Mouse (Mus musculus) heart, adult 2 months (tissue): ENCODE data around the gene Dact3.

Source experiments
- CTCF ChIP-seq: fragments of 200-600 bp; IDR thresholded peaks from 2 replicates; pipeline ENCODE4 v1.8.1; 2022; ENCODE audit warnings: antibody characterized with exemption, mild to moderate bottlenecking, moderate library complexity
- EP300 ChIP-seq: fragments of 200-500 bp; IDR thresholded peaks from 2 replicates; pipeline ENCODE4 v1.6.1; 2011; ENCODE audit warnings: low read depth, low read length, control low read depth; ENCODE audit not compliant: insufficient read depth

DNA sequence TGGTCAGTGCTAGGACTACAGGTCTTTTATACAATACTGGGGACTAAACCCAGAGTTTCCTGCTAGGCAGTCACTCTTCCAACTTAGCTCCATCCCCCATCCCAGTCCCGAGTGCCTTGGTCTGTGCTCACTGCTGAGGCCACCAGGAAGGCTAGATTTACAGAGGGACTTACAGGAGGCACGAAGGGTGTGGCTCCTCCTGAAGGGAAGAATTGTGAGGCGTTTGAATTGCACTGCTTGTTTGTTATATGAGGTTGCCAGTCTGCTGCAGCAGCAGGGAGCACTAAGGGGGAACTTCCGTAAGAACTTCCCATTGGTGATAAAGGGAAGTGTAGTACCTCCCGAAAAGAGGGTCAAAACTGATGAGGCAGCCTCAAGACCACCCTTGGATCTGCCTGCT lies 5.5 kb downstream of the Dact3 start:
- TF ChIP-seq CTCF (no peak), EP300 (no peak)
